Mouse (Mus musculus) cortical plate, adult 2 months (tissue): ENCODE data around the gene Lin7b. TPM values are rescaled to one million over a fixed set of nuclear protein-coding genes. Genes with fewer than 3 reads are reported as not detected.

Experiments
- H3K27ac ChIP-seq: fragments of 200-500 bp; 2 replicates; pipeline ENCODE4 v1.5.1; 2012; ENCODE audit warnings: low read length, control low read depth, inconsistent platforms; ENCODE audit not compliant: insufficient read depth
- H3K4me1 ChIP-seq: fragments of 200-500 bp; 2 replicates; pipeline ENCODE4 v1.6.1; 2011; ENCODE audit warnings: low read length; ENCODE audit not compliant: control insufficient read depth, insufficient read depth
- H3K4me3 ChIP-seq: fragments of 200-500 bp; 2 replicates; pipeline ENCODE4 v1.5.1; 2011; ENCODE audit warnings: mild to moderate bottlenecking, low read length, control low read depth; ENCODE audit not compliant: insufficient read depth
- CTCF ChIP-seq: fragments of 200-500 bp; IDR thresholded peaks from 2 replicates; pipeline ENCODE4 v1.5.1; 2011; ENCODE audit warnings: mild to moderate bottlenecking, control low read depth, low read length; ENCODE audit not compliant: insufficient read depth; ENCODE audit errors: extremely low read depth
- POLR2A ChIP-seq: fragments of 200-500 bp; IDR thresholded peaks from 2 replicates; pipeline ENCODE4 v1.6.1; 2011; ENCODE audit warnings: mild to moderate bottlenecking, low read length, control low read depth; ENCODE audit not compliant: insufficient read depth; ENCODE audit errors: extremely low read depth
- polyA plus RNA-seq: library from polyadenylated mRNA; depleted of rRNA; stranded (reverse); fragments of >200 nt; gene quantifications from 2 replicates; pipeline ENCODE4 v1.2.3, GENCODE M21; 2012

The Lin7b gene
- polyA plus RNA-seq, 1 experiment = 336 TPM

GRCm38 (mm10) chr7:45356087-45356486 is 14.3 kb downstream of the Lin7b start:
- TF ChIP-seq POLR2A (no peak), CTCF (no peak)
- H3K4me1 ChIP-seq = 0 out of 2 replicates have a peak, but pooled peaks cover 1% of the 10 kb centered on the region

GRCm38 (mm10) chr7:45355318-45356020 is 14.9 kb downstream of the Lin7b start:
- H3K27ac ChIP-seq = no peak overlapping the region
- no peak overlapping the region for H3K4me3 ChIP-seq
- no peaks in the 10 kb centered on the region for H3K4me1 ChIP-seq
- no peak for TF ChIP-seq POLR2A
- TF ChIP-seq CTCF = no peak

More at GRCm38 (mm10) chr7:45356087-45356486, 14.3 kb downstream of the Lin7b start:
- Histone ChIP-seq H3K4me3 (no peak overlapping the region), H3K27ac (no peak overlapping the region)

- Histone ChIP-seq H3K4me1 (no peaks in the 10 kb centered on the region), H3K27ac (no peak overlapping the region)
- no peak for TF ChIP-seq POLR2A
- no peak for TF ChIP-seq CTCF
These were observed 17.3 kb downstream of the Lin7b start for GRCm38 (mm10) chr7:45353041-45353440.

GRCm38 (mm10) chr7:45346905-45347304 is 23.5 kb downstream of the Lin7b start:
- no peaks in the 10 kb centered on the region for H3K4me1 ChIP-seq
- H3K27ac ChIP-seq = no peak overlapping the region
- TF ChIP-seq POLR2A = no peak
- TF ChIP-seq CTCF = no peak
- no peak overlapping the region for H3K4me3 ChIP-seq

More at GRCm38 (mm10) chr7:45353041-45353440, 17.3 kb downstream of the Lin7b start:
- H3K4me3 ChIP-seq = no peak overlapping the region

- Histone ChIP-seq H3K4me3 (no peak overlapping the region), H3K27ac (no peak overlapping the region), H3K4me1 (no peaks in the 10 kb centered on the region)
- TF ChIP-seq POLR2A (no peak), CTCF (0 out of 2 replicates have a peak, but pooled peaks have one; percentile 21)
These were observed 26.8 kb downstream of the Lin7b start for GRCm38 (mm10) chr7:45343543-45343942.

- H3K4me3 ChIP-seq = no peak overlapping the region
- TF ChIP-seq CTCF (no peak), POLR2A (no peak)
- H3K27ac ChIP-seq = no peak overlapping the region
- H3K4me1 ChIP-seq = peaks cover 2% of the 10 kb centered on the region; the same call in 1 of the 2 replicates
These were observed 28.3 kb downstream of the Lin7b start for GRCm38 (mm10) chr7:45342081-45342480.

- Histone ChIP-seq H3K27ac (no peak overlapping the region), H3K4me3 (no peak overlapping the region), H3K4me1 (peaks cover 2% of the 10 kb centered on the region; the same call in 1 of the 2 replicates)
- no peak for TF ChIP-seq POLR2A
- peak; percentile 73 for TF ChIP-seq CTCF
These were observed 29.1 kb downstream of the Lin7b start for GRCm38 (mm10) chr7:45341303-45341702.

GRCm38 (mm10) chr7:45340669-45341068 is 29.7 kb downstream of the Lin7b start:
- no peak overlapping the region for H3K4me3 ChIP-seq
- TF ChIP-seq POLR2A = no peak
- TF ChIP-seq CTCF = no peak
- H3K27ac ChIP-seq = no peak overlapping the region
- peaks cover 2% of the 10 kb centered on the region; the same call in 1 of the 2 replicates for H3K4me1 ChIP-seq

- Histone ChIP-seq H3K4me1 (peaks cover 2% of the 10 kb centered on the region; the same call in 1 of the 2 replicates), H3K27ac (no peak overlapping the region), H3K4me3 (no peak overlapping the region)
- no peak for TF ChIP-seq POLR2A
- no peak for TF ChIP-seq CTCF
These were observed 30.3 kb downstream of the Lin7b start for GRCm38 (mm10) chr7:45340066-45340442.

- H3K4me1 ChIP-seq = peaks cover 2% of the 10 kb centered on the region; the same call in 1 of the 2 replicates
- H3K27ac ChIP-seq = no peak overlapping the region
- TF ChIP-seq CTCF (no peak), POLR2A (0 out of 2 replicates have a peak, but pooled peaks have one; percentile 25)
- H3K4me3 ChIP-seq = no peak overlapping the region
These were observed 30.8 kb downstream of the Lin7b start for GRCm38 (mm10) chr7:45339410-45340065.
